Mouse (Mus musculus) cortical plate, adult 2 months (tissue): ENCODE measurements around the gene Dnajb13.

Source experiments
- CTCF ChIP-seq: fragments of 200-500 bp; IDR thresholded peaks from 2 replicates; pipeline ENCODE4 v1.5.1; 2011; ENCODE audit warnings: mild to moderate bottlenecking, control low read depth, low read length; ENCODE audit not compliant: insufficient read depth; ENCODE audit errors: extremely low read depth
- POLR2A ChIP-seq: fragments of 200-500 bp; IDR thresholded peaks from 2 replicates; pipeline ENCODE4 v1.6.1; 2011; ENCODE audit warnings: mild to moderate bottlenecking, low read length, control low read depth; ENCODE audit not compliant: insufficient read depth; ENCODE audit errors: extremely low read depth

DNA sequence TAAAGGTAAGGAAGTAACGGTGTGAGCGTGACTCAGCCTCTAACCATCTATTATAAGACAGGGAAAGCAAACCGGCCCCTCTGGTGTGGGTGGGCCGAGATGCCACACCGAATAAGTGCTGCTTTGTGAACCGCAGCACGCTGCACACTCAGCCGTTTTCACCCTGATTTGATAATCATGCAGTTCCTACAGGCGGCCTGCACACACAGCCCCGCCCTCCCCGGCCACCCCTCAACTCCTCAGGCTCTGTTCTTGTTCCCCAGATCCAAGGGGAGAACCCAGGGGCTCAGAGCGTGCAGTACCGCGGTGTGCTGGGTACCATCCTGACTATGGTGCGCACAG lies 35.0 kb downstream of the Dnajb13 start:
- TF ChIP-seq CTCF = no peak
- no peak for TF ChIP-seq POLR2A
